Mouse (Mus musculus): ENCODE measurements around the gene Ace.

GRCm38 (mm10) chr11:105944126-105944621, 23.6 kb upstream of the Ace start:
- TF ChIP-seq CHD2 (IDR thresholded peaks at IDR 0.05; ENCODE audit: low read depth, low read length) (no peak), HCFC1 (IDR thresholded peaks at IDR 0.05; ENCODE audit: borderline replicate concordance, insufficient read depth, low read length) (peak; percentile 26; the same call in 1 of the 2 replicates), MAFK (IDR thresholded peaks at IDR 0.05; ENCODE audit: insufficient read depth, low read depth, low read length) (no peak)
